Mouse (Mus musculus) neural tube, embryonic 13.5 days (tissue): ENCODE data around the gene Drc1. TPM values are rescaled to one million over a fixed set of nuclear protein-coding genes. Genes with fewer than 3 reads are reported as not detected.

Source experiments
- ATAC-seq: fragments of 200-750 bp; cut with Nextera tagmentation; 2 replicates; pipeline ENCODE4 v1.8.0; 2017; ENCODE audit warnings: low read depth, mild to moderate bottlenecking, moderate TSS enrichment, moderate library complexity
- H3K27ac ChIP-seq: fragments of 300-500 bp; sonication (generic); replicated peaks from 2 replicates; pipeline ENCODE4 v1.5.1; 2015; ENCODE audit warnings: moderate library complexity, mild to moderate bottlenecking, inconsistent platforms
- H3K27me3 ChIP-seq: fragments of 300-500 bp; sonication (generic); 2 replicates; pipeline ENCODE4 v1.6.1; 2015; ENCODE audit warnings: mild to moderate bottlenecking, inconsistent platforms
- H3K36me3 ChIP-seq: fragments of 300-500 bp; sonication (generic); 2 replicates; pipeline ENCODE4 v1.6.1; 2015; ENCODE audit warnings: mild to moderate bottlenecking, inconsistent platforms
- H3K4me1 ChIP-seq: fragments of 300-500 bp; sonication (generic); replicated peaks from 2 replicates; pipeline ENCODE4 v1.6.1; 2015; ENCODE audit warnings: inconsistent platforms
- H3K4me2 ChIP-seq: fragments of 300-500 bp; sonication (generic); 2 replicates; pipeline ENCODE4 v1.6.1; 2015; ENCODE audit warnings: inconsistent platforms, mild to moderate bottlenecking, moderate library complexity
- H3K4me3 ChIP-seq: fragments of 300-500 bp; sonication (generic); 2 replicates; pipeline ENCODE4 v1.5.1; 2015; ENCODE audit warnings: mild to moderate bottlenecking, inconsistent platforms
- H3K9ac ChIP-seq: fragments of 300-500 bp; sonication (generic); 2 replicates; pipeline ENCODE4 v1.6.1; 2015; ENCODE audit warnings: moderate library complexity, mild to moderate bottlenecking, inconsistent platforms
- H3K9me3 ChIP-seq: fragments of 300-500 bp; sonication (generic); 2 replicates; pipeline ENCODE4 v1.6.1; 2016; ENCODE audit warnings: inconsistent platforms
- WGBS: fragments of 180-500 bp; shearing (Covaris S2); methylation state at CpG from one replicate; pipeline ENCODE4 v1.1.7; 2015; 5-methylcytosine and 5-hydroxymethylcytosine counted together
- polyA plus RNA-seq: library from polyadenylated mRNA; unstranded; fragments of >200 nt; fragmentation: Nextera tagmentation; extraction: Ambion mirVana; gene quantifications from 2 replicates; pipeline ENCODE4 v1.2.1, GENCODE M21; 2015

The Drc1 gene
- polyA plus RNA-seq, 1 experiment from 2014 or later: 2.7 TPM

GRCm38 (mm10) chr5:30255567-30256354, 25.4 kb upstream of the Drc1 start:
- 93% methylated on average over 12 of the region's 12 CpGs for WGBS
- Histone ChIP-seq H3K9me3 (no peaks in the 10 kb centered on the region), H3K4me2 (no peak overlapping the region), H3K4me3 (no peak overlapping the region), H3K27me3 (no peaks in the 10 kb centered on the region), H3K9ac (no peak overlapping the region), H3K36me3 (peaks cover 58% of the 10 kb centered on the region), H3K4me1 (no peaks in the 10 kb centered on the region), H3K27ac (no peak overlapping the region)
- no peak for ATAC-seq

- Histone ChIP-seq H3K4me1 (no peaks in the 10 kb centered on the region), H3K27ac (no peak overlapping the region), H3K4me3 (no peak overlapping the region), H3K36me3 (peaks cover 59% of the 10 kb centered on the region), H3K9ac (no peak overlapping the region), H3K9me3 (no peaks in the 10 kb centered on the region), H3K4me2 (no peak overlapping the region), H3K27me3 (no peaks in the 10 kb centered on the region)
- no peak for ATAC-seq
- 95% methylated on average over 7 of the region's 7 CpGs for WGBS
Measured at GRCm38 (mm10) chr5:30258776-30259175, 22.4 kb upstream of the Drc1 start.

- WGBS: 70% methylated on average over 11 of the region's 11 CpGs
- Histone ChIP-seq H3K9ac (no peak overlapping the region), H3K27me3 (no peaks in the 10 kb centered on the region), H3K4me2 (no peak overlapping the region), H3K36me3 (peaks cover 21% of the 10 kb centered on the region), H3K4me1 (peaks cover 8% of the 10 kb centered on the region), H3K27ac (0 out of 2 replicates have a peak overlapping the region, but pooled peaks have one; percentile 23), H3K4me3 (no peak overlapping the region), H3K9me3 (no peaks in the 10 kb centered on the region)
- no peak for ATAC-seq
Measured at GRCm38 (mm10) chr5:30270571-30271190, 10.5 kb upstream of the Drc1 start.

- Histone ChIP-seq H3K27me3 (no peaks in the 10 kb centered on the region), H3K4me2 (no peak overlapping the region), H3K36me3 (peaks cover 10% of the 10 kb centered on the region), H3K4me1 (peaks cover 8% of the 10 kb centered on the region), H3K4me3 (no peak overlapping the region), H3K27ac (no peak overlapping the region), H3K9ac (no peak overlapping the region), H3K9me3 (no peaks in the 10 kb centered on the region)
- no peak for ATAC-seq
- WGBS: 89% methylated on average over 11 of the region's 11 CpGs
Measured at GRCm38 (mm10) chr5:30271599-30272281, 9.4 kb upstream of the Drc1 start.

GRCm38 (mm10) chr5:30276361-30276760, 4.8 kb upstream of the Drc1 start:
- H3K4me2 ChIP-seq: no peak overlapping the region
- H3K27me3 ChIP-seq: no peaks in the 10 kb centered on the region
- no peak for ATAC-seq
- H3K4me3 ChIP-seq: no peak overlapping the region
- no peak overlapping the region for H3K9ac ChIP-seq
- no peaks in the 10 kb centered on the region for H3K9me3 ChIP-seq
- no peak overlapping the region for H3K27ac ChIP-seq
- WGBS: 90% methylated on average over 2 of the region's 2 CpGs
- H3K36me3 ChIP-seq: no peaks in the 10 kb centered on the region
- H3K4me1 ChIP-seq: peaks cover 6% of the 10 kb centered on the region; the same call in 1 of the 2 replicates

- 75% methylated on average over 3 of the region's 3 CpGs for WGBS
- Histone ChIP-seq H3K4me1 (peaks cover 9% of the 10 kb centered on the region; the same call in 1 of the 2 replicates), H3K4me2 (no peak overlapping the region), H3K4me3 (no peak overlapping the region), H3K36me3 (no peaks in the 10 kb centered on the region), H3K27me3 (no peaks in the 10 kb centered on the region), H3K9me3 (no peaks in the 10 kb centered on the region), H3K9ac (no peak overlapping the region), H3K27ac (no peak overlapping the region)
- ATAC-seq: no peak
Measured at GRCm38 (mm10) chr5:30278952-30279351, 2.2 kb upstream of the Drc1 start.

- H3K9me3 ChIP-seq: no peaks in the 10 kb centered on the region
- no peak overlapping the region for H3K4me3 ChIP-seq
- H3K9ac ChIP-seq: no peak overlapping the region
- WGBS: 89% methylated on average over 4 of the region's 4 CpGs
- no peaks in the 10 kb centered on the region for H3K27me3 ChIP-seq
- no peaks in the 10 kb centered on the region for H3K36me3 ChIP-seq
- no peak for ATAC-seq
- peaks cover 9% of the 10 kb centered on the region; the same call in 1 of the 2 replicates for H3K4me1 ChIP-seq
- no peak overlapping the region for H3K4me2 ChIP-seq
- H3K27ac ChIP-seq: no peak overlapping the region
Measured at GRCm38 (mm10) chr5:30279446-30279845, 1.7 kb upstream of the Drc1 start.

- 40% methylated on average over 9 of the region's 9 CpGs for WGBS
- peaks cover 12% of the 10 kb centered on the region; the same call in 1 of the 2 replicates for H3K9me3 ChIP-seq
- H3K4me2 ChIP-seq: peak overlapping the region; percentile 65
- no peaks in the 10 kb centered on the region for H3K36me3 ChIP-seq
- no peak overlapping the region for H3K27ac ChIP-seq
- H3K27me3 ChIP-seq: no peaks in the 10 kb centered on the region
- H3K4me1 ChIP-seq: peaks cover 9% of the 10 kb centered on the region; the same call in 1 of the 2 replicates
- peak overlapping the region; percentile 68; the same call in 1 of the 2 replicates for H3K9ac ChIP-seq
- no peak for ATAC-seq
- peak overlapping the region; percentile 49 for H3K4me3 ChIP-seq
Measured at GRCm38 (mm10) chr5:30280864-30281263, 324 bp upstream of the Drc1 start.

- Histone ChIP-seq H3K4me3 (no peak overlapping the region), H3K9me3 (peaks cover 12% of the 10 kb centered on the region; the same call in 1 of the 2 replicates), H3K27ac (no peak overlapping the region), H3K4me1 (peaks cover 4% of the 10 kb centered on the region; the same call in 1 of the 2 replicates), H3K27me3 (no peaks in the 10 kb centered on the region), H3K36me3 (no peaks in the 10 kb centered on the region), H3K9ac (no peak overlapping the region), H3K4me2 (no peak overlapping the region)
- 77% methylated on average over 10 of the region's 10 CpGs for WGBS
- no peak for ATAC-seq
Measured at GRCm38 (mm10) chr5:30285944-30286799, 5.0 kb downstream of the Drc1 start.

- H3K4me3 ChIP-seq: no peak overlapping the region
- 80% methylated on average over 9 of the region's 9 CpGs for WGBS
- H3K9me3 ChIP-seq: peaks cover 12% of the 10 kb centered on the region; the same call in 1 of the 2 replicates
- no peaks in the 10 kb centered on the region for H3K27me3 ChIP-seq
- H3K4me2 ChIP-seq: no peak overlapping the region
- no peak overlapping the region for H3K27ac ChIP-seq
- H3K9ac ChIP-seq: no peak overlapping the region
- H3K36me3 ChIP-seq: no peaks in the 10 kb centered on the region
- no peak for ATAC-seq
- H3K4me1 ChIP-seq: no peaks in the 10 kb centered on the region
Measured at GRCm38 (mm10) chr5:30287106-30287882, 6.1 kb downstream of the Drc1 start.

GRCm38 (mm10) chr5:30340815-30341214, 59.6 kb downstream of the Drc1 start:
- peaks cover 14% of the 10 kb centered on the region for H3K27me3 ChIP-seq
- H3K9me3 ChIP-seq: no peaks in the 10 kb centered on the region
- no peak for ATAC-seq
- no peak overlapping the region for H3K4me3 ChIP-seq
- H3K36me3 ChIP-seq: no peaks in the 10 kb centered on the region
- WGBS: 78% methylated on average over 5 of the region's 5 CpGs
- H3K9ac ChIP-seq: no peak overlapping the region
- H3K27ac ChIP-seq: no peak overlapping the region
- H3K4me2 ChIP-seq: no peak overlapping the region
- peaks cover 8% of the 10 kb centered on the region for H3K4me1 ChIP-seq
